Mouse (Mus musculus): Measurements from ENCODE around the gene Myh9. TPM values are rescaled to one million over a fixed set of nuclear protein-coding genes. Genes with fewer than 3 reads are reported as not detected.
"Not testable (repeated sequence)": the region's sequence is repeated elsewhere in the genome, so short reads cannot be mapped to it uniquely, and the experiment has no call there.

The Myh9 gene
- polyA plus RNA-seq, 1 experiment from 2014 or later = 14.8 TPM

DNA sequence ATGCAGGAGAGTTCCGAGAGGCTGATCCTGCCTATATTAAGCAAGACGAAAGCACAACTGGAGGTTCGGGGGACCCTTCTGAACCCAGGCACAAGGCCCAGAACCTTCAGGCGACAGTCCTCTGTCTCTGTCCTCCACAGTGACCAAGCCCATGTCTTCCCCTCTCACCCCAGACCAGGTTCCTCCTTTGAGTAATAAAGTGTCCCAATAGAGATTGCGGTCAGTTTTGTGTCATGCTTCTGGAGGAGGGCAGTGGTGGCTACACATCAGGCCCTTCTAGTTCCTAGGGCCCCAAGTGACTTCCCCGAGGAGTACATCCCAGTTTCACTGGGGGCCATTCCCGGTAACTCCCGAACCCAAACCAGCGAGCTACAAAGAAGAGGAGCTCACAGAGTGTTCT is 32.8 kb upstream of the Myh9 start:
- H3K9ac ChIP-seq (replicated peaks; ENCODE audit: low read length) = no peak overlapping the region
- WGBS = 90% methylated on average over 9 of the region's 9 CpGs
- H3K4me1 ChIP-seq (ENCODE audit: control insufficient read depth, insufficient read depth, low read length) = no peaks in the 10 kb centered on the region
- no peaks in the 10 kb centered on the region for H3K27me3 ChIP-seq (ENCODE audit: control insufficient read depth, insufficient read depth, low read length)
- H3K4me3 ChIP-seq (replicated peaks; ENCODE audit: low read depth, low read length) = no peak overlapping the region
- H3K36me3 ChIP-seq (ENCODE audit: control insufficient read depth, insufficient read depth, low read length) = no peaks in the 10 kb centered on the region
- no peak overlapping the region for H3K27ac ChIP-seq (replicated peaks; ENCODE audit: low read depth, low read length)
- no peak overlapping the region for H3K4me2 ChIP-seq (ENCODE audit: low read length)
- ATAC-seq (ENCODE audit: low FRiP score, low TSS enrichment) = no peak
- H3K9me3 ChIP-seq (ENCODE audit: control insufficient read depth, low read length) = no peaks in the 10 kb centered on the region
- no peak for DNase-seq

DNA sequence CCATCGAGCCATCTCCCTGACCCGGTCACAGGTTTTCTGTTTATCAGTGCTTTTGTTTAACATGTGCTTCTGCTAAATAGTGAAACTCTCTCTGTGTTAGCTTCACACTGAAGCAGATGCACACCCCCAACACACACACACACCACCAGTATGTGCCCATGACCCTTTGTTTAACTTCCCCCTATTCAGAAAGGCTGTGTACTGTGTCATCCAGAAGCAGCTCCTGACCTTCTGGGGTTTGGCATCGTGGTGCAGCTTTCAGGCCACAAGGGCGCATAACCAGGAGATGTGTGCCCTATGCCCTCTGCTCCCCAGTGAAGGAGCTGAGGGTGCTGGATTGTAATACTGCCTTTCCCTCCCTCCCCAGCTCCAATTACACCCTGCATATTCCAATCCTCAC is 32.3 kb upstream of the Myh9 start:
- ATAC-seq (ENCODE audit: low FRiP score, low TSS enrichment) (no peak), DNase-seq (no peak)
- no peaks in the 10 kb centered on the region for H3K27me3 ChIP-seq (ENCODE audit: control insufficient read depth, insufficient read depth, low read length)
- no peak overlapping the region for H3K4me3 ChIP-seq (replicated peaks; ENCODE audit: low read depth, low read length)
- no peak overlapping the region for H3K9ac ChIP-seq (replicated peaks; ENCODE audit: low read length)
- 79% methylated on average over 4 of the region's 4 CpGs for WGBS
- H3K9me3 ChIP-seq (ENCODE audit: control insufficient read depth, low read length) = no peaks in the 10 kb centered on the region
- H3K4me1 ChIP-seq (ENCODE audit: control insufficient read depth, insufficient read depth, low read length) = no peaks in the 10 kb centered on the region
- H3K36me3 ChIP-seq (ENCODE audit: control insufficient read depth, insufficient read depth, low read length) = no peaks in the 10 kb centered on the region
- H3K27ac ChIP-seq (replicated peaks; ENCODE audit: low read depth, low read length) = no peak overlapping the region
- H3K4me2 ChIP-seq (ENCODE audit: low read length) = no peak overlapping the region

DNA sequence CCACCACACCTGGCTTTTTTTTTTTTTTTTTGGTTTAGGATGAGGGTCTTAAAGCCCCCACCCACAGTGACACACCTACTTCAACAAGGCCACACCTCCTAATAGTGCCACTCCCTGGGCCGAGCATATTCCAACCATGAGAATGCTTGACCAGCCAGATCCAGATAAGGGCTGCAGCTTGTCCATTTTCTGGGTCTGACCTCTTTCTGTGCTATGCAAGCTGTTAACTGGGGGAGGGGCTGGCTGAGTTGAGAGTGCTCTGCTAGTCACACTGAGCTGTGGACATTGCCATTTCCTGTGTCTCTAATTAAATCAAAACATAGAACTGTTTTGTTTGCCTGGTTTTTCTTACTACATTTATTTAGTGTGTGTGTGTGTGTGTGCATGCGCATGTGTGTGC is 31.6 kb upstream of the Myh9 start:
- H3K9ac ChIP-seq (replicated peaks; ENCODE audit: low read length) = no peak overlapping the region
- H3K27me3 ChIP-seq (ENCODE audit: control insufficient read depth, insufficient read depth, low read length) = no peaks in the 10 kb centered on the region
- no peaks in the 10 kb centered on the region for H3K36me3 ChIP-seq (ENCODE audit: control insufficient read depth, insufficient read depth, low read length)
- H3K9me3 ChIP-seq (ENCODE audit: control insufficient read depth, low read length) = no peaks in the 10 kb centered on the region
- no peak overlapping the region for H3K4me3 ChIP-seq (replicated peaks; ENCODE audit: low read depth, low read length)
- ATAC-seq (ENCODE audit: low FRiP score, low TSS enrichment) (no peak), DNase-seq (no peak)
- 94% methylated on average over 2 of the region's 2 CpGs for WGBS
- no peaks in the 10 kb centered on the region for H3K4me1 ChIP-seq (ENCODE audit: control insufficient read depth, insufficient read depth, low read length)
- H3K4me2 ChIP-seq (ENCODE audit: low read length) = no peak overlapping the region
- H3K27ac ChIP-seq (replicated peaks; ENCODE audit: low read depth, low read length) = no peak overlapping the region

DNA sequence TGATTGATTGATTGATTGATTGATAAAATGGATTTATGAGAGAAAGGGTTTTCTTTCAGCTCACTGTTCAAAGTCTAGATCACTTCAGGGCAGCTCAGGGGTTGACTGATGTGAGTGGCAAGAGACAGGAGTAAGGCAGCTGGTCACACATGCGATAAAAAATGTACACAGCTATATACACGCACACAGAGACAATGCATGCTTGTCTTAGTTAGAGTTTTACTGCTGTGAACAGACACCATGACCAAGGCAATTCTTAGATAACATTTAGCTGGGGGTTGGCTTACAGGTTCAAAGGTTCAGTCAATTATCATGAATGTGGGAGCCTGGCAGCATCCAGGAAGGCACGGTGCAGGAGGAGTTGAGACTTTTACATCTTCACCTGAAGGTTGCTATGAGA is 31.0 kb upstream of the Myh9 start:
- Histone ChIP-seq H3K9me3 (ENCODE audit: control insufficient read depth, low read length) (no peaks in the 10 kb centered on the region), H3K36me3 (ENCODE audit: control insufficient read depth, insufficient read depth, low read length) (no peaks in the 10 kb centered on the region)
- 91% methylated on average over 3 of the region's 3 CpGs for WGBS

DNA sequence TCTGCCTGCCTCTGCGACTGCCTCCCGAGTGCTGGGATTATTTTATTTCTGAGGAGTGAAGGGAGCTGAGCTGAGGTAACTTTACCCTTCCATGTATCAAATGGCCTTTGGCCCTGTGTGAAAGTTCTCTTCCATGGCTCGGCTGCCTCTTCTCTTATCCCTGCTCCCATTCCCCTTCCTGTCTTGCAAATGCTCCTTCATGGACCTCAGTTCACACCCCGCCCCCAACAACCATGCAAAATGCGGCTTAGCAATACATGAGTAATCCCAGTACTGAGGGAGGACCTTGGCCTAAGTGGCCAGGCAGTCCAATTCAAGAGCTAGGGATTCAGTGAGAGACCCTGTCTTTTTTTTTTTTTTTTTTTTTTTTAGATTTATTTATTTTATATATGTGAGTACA is 26.4 kb upstream of the Myh9 start:
- Histone ChIP-seq H3K9ac (replicated peaks; ENCODE audit: low read length) (no peak overlapping the region), H3K36me3 (ENCODE audit: control insufficient read depth, insufficient read depth, low read length) (no peaks in the 10 kb centered on the region), H3K9me3 (ENCODE audit: control insufficient read depth, low read length) (no peaks in the 10 kb centered on the region), H3K27ac (replicated peaks; ENCODE audit: low read depth, low read length) (no peak overlapping the region), H3K4me1 (ENCODE audit: control insufficient read depth, insufficient read depth, low read length) (no peaks in the 10 kb centered on the region), H3K4me2 (ENCODE audit: low read length) (no peak overlapping the region), H3K4me3 (replicated peaks; ENCODE audit: low read depth, low read length) (no peak overlapping the region), H3K27me3 (ENCODE audit: control insufficient read depth, insufficient read depth, low read length) (no peaks in the 10 kb centered on the region)
- ATAC-seq (ENCODE audit: low FRiP score, low TSS enrichment) (no peak), DNase-seq (no peak)
- 82% methylated on average over 5 of the region's 5 CpGs for WGBS

More for the DNA sequence above, 31.0 kb upstream of the Myh9 start:
- Histone ChIP-seq H3K27me3 (ENCODE audit: control insufficient read depth, insufficient read depth, low read length) (no peaks in the 10 kb centered on the region), H3K27ac (replicated peaks; ENCODE audit: low read depth, low read length) (no peak overlapping the region), H3K4me2 (ENCODE audit: low read length) (no peak overlapping the region), H3K4me3 (replicated peaks; ENCODE audit: low read depth, low read length) (no peak overlapping the region), H3K9ac (replicated peaks; ENCODE audit: low read length) (no peak overlapping the region), H3K4me1 (ENCODE audit: control insufficient read depth, insufficient read depth, low read length) (no peaks in the 10 kb centered on the region)
- ATAC-seq (ENCODE audit: low FRiP score, low TSS enrichment) (no peak), DNase-seq (no peak)

DNA sequence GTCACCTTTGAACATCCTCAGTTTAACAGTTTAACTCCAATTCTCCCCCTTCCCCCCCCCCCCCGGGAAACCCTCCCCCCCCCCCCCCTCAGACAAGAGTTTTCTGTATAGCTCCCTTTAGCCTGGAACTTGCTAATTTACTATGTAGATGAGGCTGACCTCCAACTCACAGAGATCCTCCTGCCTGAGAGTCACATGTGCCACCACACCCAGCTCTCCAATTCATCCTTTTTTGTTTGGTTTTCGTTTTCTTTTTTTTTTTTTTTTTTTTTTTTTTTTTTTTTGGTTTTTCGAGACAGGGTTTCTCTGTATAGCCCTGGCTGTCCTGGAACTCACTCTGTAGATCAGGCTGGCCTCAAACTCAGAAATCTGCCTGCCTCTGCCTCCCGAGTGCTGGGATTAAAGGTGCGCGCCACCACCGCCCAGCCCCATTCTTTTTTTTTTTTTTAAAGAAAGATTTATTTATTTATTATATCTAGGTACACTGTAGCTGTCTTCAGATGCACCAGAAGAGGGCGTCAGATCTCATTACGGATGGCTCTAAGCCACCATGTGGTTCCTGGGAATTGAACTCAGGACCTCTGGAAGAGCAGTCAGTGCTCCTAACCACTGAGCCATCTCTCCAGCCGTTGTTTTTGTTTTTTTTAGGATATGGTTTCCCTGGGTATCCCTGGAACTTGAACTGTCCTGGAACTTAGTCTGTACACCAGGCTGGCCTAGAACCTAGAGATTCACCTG is 25.4 kb upstream of the Myh9 start:
- WGBS = 86% methylated on average over 9 of the region's 10 CpGs
- H3K4me3 ChIP-seq (replicated peaks; ENCODE audit: low read depth, low read length); DNase-seq; H3K9ac ChIP-seq (replicated peaks; ENCODE audit: low read length); H3K4me2 ChIP-seq (ENCODE audit: low read length); H3K4me1 ChIP-seq (ENCODE audit: control insufficient read depth, insufficient read depth, low read length); H3K9me3 ChIP-seq (ENCODE audit: control insufficient read depth, low read length); H3K27me3 ChIP-seq (ENCODE audit: control insufficient read depth, insufficient read depth, low read length); H3K27ac ChIP-seq (replicated peaks; ENCODE audit: low read depth, low read length); ATAC-seq (ENCODE audit: low FRiP score, low TSS enrichment); H3K36me3 ChIP-seq (ENCODE audit: control insufficient read depth, insufficient read depth, low read length): not testable (repeated sequence)

DNA sequence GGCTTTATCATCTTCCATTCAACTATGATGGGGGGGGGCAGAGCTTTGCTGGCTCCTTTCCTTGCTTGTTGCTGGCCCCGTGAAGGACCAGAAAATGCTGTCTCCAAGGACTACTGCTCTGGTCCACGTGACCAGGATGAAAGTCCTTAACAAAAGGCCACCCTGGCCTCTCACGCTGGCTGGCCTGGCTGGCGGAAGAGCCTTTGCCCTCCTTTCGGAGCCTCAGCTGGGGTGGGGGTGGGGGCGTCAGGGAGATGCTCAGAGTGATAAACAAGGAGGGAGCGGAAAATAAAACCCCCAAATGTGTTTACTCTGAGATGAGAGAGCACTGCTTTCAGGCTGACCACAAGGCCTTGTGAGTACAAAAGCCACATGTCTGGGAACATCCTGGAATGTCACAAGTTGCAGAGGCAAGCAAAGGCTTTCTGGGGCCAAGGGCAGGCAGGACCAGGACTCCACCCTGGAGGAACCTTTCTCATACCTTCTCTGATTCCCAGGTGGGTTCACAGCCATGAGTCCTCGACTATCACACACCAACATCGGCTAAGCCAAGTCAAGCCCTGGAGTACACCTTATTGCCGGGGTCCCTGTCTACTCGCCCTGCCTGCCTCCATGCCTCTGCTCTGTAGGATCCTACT is 24.7 kb upstream of the Myh9 start:
- Histone ChIP-seq H3K4me2 (ENCODE audit: low read length) (no peak overlapping the region), H3K9me3 (ENCODE audit: control insufficient read depth, low read length) (no peaks in the 10 kb centered on the region), H3K9ac (replicated peaks; ENCODE audit: low read length) (no peak overlapping the region), H3K27me3 (ENCODE audit: control insufficient read depth, insufficient read depth, low read length) (no peaks in the 10 kb centered on the region), H3K36me3 (ENCODE audit: control insufficient read depth, insufficient read depth, low read length) (no peaks in the 10 kb centered on the region), H3K4me1 (ENCODE audit: control insufficient read depth, insufficient read depth, low read length) (no peaks in the 10 kb centered on the region), H3K27ac (replicated peaks; ENCODE audit: low read depth, low read length) (no peak overlapping the region), H3K4me3 (replicated peaks; ENCODE audit: low read depth, low read length) (no peak overlapping the region)
- ATAC-seq (ENCODE audit: low FRiP score, low TSS enrichment) (no peak), DNase-seq (peak; percentile 24)
- WGBS = 37% methylated on average over 11 of the region's 11 CpGs

DNA sequence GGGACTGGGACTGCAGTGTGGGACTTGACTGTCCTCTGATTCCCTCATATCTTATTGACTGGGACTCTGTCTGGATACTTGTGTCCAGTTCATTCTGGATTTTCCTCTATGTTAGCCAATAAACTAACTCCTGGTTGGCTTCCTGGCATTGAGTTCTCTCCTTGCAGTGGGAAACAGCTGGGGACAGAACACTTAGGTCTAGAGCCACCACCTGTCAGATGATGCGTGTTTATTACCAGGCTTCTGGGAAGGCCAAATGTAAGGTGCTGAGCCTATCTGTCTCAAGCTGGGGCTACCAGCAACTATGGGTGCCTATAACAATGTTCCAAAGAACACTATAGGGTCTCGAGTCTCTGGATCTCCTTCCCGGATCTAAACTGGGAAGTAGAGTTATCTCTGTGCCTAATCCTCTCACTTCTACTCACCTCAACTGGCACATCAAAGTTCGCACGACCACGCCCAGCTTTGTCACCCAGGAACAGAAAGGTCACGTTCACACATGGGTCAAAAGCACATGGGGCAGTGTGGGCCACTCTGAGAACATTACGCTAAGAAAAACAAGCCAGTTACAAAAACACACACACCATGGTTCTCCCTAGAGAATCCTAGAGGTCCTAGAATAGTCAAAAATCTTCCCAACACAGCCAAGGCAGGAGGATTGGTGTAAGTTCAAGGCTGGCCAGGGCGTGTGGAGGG is 22.2 kb upstream of the Myh9 start:
- H3K27ac ChIP-seq (replicated peaks; ENCODE audit: low read depth, low read length) = no peak overlapping the region
- no peaks in the 10 kb centered on the region for H3K27me3 ChIP-seq (ENCODE audit: control insufficient read depth, insufficient read depth, low read length)
- DNase-seq = no peak
- no peaks in the 10 kb centered on the region for H3K4me1 ChIP-seq (ENCODE audit: control insufficient read depth, insufficient read depth, low read length)
- H3K9me3 ChIP-seq (ENCODE audit: control insufficient read depth, low read length) = no peaks in the 10 kb centered on the region
- no peak overlapping the region for H3K9ac ChIP-seq (replicated peaks; ENCODE audit: low read length)
- ATAC-seq (ENCODE audit: low FRiP score, low TSS enrichment) = no peak
- H3K36me3 ChIP-seq (ENCODE audit: control insufficient read depth, insufficient read depth, low read length) = no peaks in the 10 kb centered on the region
- H3K4me3 ChIP-seq (replicated peaks; ENCODE audit: low read depth, low read length) = no peak overlapping the region
- H3K4me2 ChIP-seq (ENCODE audit: low read length) = no peak overlapping the region
- WGBS = 86% methylated on average over 9 of the region's 9 CpGs
